Mouse (Mus musculus) kidney, postnatal 10 days (tissue): ENCODE results near the gene Tas2r119.
"Not testable (repeated sequence)": the region's sequence is repeated elsewhere in the genome, so short reads cannot be mapped to it uniquely, and the experiment has no call there.

Source experiments
- DNase-seq: peaks from one replicate; pipeline ENCODE4 v3.0.0; 2021; ENCODE audit warnings: mixed read lengths

The Tas2r119 gene

DNA sequence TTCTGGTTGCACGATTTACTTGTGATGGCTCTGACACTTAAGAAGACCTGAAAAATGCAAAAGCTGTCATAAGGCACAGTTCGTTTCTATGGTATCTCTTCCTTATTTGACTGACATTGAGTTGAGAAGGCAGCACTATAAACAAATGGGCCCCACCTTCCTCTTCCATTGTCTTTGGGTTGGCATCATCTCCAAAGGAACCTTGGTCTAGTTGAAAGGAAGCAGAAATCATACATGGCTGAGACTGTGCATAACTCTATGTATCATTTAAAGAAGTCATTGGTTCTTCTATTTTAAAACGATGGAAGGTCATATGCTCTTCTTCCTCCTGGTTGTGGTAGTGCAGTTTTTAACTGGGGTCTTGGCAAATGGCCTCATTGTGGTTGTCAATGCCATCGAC lies at the start of gene Tas2r119:
TSS of gene Tas2r119 (plus strand) at position 301 of the 400 bp plus-strand sequence.
- no peak for DNase-seq

DNA sequence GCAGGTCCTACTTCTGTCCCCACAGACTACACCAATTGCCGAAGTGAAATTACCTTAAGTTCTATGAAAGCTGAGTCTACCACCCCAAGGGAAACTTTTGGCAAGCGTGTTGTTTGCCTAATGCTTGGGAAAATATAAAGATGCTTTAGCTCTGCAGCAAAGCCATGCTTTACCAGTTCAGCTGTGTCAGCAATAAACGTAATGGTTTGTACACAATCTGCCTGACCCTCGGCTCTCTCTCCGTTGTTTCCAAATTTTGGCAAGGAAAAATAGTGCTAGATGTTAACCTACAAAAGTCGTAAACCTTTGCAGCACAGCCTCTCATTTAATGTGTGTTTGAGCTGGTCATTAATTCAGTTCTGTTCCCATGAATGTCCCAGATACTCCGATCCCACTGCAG lies 44.8 kb upstream of the Tas2r119 start:
- no peak for DNase-seq

DNA sequence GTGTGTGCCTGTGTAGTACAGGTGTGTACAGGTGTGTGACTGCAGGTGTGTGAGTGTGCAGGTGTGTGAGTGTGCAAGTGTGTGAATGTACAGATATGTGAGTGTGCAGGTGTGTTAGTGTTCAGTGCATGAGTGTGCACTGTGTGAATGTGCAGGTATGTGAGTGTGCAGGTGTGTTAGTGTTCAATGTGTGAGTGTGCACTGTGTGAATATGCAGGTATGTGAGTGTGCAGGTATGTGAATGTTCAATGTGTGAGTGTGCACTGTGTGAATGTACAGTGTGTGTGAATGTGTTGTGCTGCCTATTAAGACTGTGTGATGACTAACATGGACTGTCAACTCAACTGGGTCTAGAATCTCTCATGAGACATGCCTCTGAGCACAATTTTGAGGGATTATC lies 35.4 kb upstream of the Tas2r119 start:
- DNase-seq = no peak

DNA sequence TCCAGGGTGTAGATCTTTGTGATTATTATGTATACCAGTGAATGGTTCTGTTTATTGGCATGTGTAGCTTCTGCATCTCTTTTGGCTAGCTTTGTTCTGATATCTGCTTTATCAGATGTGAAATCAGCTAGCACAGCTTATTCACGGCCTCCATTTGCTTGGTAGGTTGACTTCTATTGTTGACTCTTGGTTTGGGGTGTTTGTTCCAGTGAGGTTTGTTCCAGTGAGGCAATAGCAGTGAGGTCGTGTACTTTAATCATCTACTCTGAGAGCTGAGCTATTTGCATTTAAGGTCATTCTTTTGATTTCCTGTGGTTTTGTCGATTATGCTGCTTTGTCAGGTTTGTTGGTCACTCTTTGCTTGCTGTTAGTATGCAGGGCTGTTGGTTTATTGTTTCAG lies 32.8 kb upstream of the Tas2r119 start:
- DNase-seq = no peak

DNA sequence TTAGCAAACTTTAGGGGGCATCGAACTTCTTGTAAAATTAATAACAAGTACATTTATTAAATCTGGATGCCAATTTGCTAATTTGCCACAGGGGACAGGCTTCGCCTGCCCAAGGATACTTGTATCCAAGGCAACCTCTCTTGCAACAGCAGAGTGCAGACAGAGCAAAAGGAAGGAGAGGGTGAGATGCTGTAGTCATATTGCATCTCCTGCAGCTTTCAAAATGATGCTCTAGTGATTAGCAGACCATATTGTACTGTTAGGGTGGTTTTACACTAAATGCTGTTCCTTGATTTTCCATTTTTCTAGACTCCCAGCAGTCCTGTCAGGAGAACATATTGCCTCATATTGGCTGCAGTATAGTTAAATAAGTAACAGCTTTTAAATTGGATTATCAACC lies 23.7 kb upstream of the Tas2r119 start:
- no peak for DNase-seq

DNA sequence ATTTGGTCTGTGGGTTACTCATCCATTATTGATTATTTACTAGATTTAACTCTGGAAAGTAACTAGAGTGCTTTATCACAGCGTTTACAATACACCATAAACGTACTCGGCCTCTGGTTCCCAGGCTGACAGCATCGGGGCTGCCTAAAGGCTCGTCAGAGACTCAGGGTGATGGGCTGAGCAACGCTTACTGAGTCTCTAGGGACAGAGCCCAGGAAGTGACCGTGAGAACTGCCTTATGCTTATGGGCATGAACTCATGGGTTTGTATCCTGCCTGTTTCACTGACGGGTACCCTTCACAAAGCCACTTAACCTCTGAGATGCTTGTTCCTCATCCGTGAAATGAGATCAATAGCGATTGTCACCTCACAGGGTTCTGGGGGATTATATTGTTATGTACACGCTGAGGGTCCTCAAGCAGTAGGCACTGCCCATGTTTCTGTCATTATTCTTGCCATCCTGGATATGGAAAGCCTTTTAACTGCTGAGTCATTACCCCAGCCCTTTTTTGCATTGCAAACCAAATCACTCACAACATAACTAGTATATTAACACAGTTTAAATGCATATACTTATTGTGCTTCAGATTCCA lies 23.1 kb upstream of the Tas2r119 start:
- DNase-seq = no peak

DNA sequence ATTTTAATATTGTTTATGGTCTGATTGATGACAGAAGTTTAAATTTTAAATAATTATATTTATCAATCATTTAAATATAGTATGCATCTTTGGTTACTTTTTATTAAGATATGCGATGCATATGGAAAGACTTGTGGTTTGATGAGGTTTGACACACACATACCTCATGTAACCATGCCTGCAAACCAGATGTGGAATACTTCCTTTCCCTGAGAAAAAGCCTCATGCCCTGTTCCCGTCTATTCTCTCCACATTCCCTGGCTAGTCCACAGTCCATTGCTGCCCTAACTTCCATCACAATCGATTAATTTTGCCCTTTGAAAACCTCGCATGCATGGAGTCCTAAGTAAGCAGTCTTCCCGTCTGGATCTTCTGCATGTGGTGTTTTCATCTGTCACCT lies 21.0 kb upstream of the Tas2r119 start:
- DNase-seq = no peak

DNA sequence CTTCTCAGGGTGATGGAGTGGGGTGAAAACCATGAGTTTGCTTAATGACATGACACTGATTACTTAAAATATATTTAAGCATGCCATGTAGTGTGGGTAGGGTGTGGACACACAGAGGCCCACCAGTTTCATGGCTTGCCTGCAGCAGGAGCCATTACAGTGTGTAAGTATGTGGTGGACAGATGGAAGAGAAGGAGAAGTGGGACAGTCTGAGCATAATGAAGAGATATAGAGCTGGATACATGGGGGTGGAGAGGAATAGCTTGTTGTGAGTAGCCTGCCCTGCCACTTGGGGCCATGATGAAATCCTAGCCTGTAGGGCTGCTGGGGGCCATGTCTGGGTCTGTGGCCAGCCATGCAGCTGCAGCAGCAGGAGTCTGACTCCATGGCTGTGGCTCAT lies 16.8 kb upstream of the Tas2r119 start:
- DNase-seq = no peak

DNA sequence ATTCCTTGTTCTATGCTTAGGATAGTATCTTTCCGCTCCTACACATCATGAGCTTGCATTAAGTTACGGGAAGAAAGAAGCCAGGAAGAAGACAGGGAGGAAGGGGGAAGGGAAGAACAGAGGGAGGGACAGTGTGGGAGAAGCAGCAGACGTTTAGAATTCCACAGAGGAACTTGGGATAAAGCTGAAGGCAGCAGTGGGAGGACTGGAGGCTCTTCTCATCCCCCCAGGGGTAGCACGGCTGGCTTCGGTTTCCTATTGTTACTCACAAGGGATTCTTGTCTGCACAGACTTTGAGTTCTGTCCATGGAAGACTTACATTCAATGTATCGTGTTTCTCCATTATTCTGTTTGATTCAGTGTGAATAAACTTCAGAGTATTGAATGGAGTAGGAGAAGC lies 5.3 kb upstream of the Tas2r119 start:
- no peak for DNase-seq

DNA sequence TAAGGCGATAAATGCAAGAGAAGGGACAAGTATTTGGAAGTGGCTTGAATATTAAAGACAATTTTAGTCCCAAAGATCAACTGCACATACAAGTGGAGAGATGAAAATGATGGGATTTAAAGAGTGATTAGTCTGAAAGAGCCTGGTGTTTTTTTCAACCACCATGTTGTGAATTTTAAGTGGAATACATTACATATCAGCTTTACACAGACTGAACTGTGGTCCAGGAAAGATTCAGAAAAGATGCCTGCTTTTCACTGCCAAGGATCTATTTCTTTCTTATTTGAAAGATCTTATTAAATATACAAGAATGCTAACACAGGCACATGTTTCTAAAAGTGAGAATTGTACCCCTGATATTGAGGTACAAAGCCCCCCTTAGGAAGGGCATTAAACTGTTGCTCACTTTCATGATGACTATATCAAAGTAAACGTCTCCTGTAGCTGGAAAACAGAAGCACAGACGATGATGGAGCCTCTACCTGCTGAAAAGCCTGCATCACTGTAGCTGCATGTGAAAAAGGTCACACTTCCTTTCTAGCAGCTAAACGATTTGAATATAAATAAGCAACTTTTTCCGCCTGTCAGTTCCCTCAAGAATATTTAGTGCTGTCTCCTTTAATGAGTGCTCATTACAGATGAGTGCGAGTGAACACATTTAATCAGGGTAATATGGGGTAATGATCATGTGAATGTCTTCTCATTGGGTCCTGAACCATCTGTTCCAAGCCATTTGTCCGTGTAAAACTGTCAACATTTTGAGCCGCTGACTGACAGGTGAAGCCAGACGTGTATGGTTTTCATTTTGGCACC lies 4.7 kb upstream of the Tas2r119 start:
- no peak for DNase-seq

DNA sequence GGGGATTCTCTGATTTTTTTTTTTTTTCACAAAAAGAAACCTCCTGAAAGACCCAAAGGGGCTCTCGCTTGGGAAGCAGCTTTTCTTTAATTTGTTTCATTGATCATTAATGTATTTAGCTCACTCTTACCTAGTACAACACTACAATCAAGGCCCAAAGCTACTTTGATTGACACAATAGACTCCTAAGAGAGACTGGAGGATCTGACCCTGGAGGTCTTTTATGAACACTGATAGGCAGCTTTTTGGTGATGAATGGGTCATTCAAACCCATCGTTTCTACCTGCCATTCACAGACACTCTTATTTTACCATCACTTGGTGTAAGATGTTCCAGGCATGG lies 4.1 kb upstream of the Tas2r119 start:
- no peak for DNase-seq

DNA sequence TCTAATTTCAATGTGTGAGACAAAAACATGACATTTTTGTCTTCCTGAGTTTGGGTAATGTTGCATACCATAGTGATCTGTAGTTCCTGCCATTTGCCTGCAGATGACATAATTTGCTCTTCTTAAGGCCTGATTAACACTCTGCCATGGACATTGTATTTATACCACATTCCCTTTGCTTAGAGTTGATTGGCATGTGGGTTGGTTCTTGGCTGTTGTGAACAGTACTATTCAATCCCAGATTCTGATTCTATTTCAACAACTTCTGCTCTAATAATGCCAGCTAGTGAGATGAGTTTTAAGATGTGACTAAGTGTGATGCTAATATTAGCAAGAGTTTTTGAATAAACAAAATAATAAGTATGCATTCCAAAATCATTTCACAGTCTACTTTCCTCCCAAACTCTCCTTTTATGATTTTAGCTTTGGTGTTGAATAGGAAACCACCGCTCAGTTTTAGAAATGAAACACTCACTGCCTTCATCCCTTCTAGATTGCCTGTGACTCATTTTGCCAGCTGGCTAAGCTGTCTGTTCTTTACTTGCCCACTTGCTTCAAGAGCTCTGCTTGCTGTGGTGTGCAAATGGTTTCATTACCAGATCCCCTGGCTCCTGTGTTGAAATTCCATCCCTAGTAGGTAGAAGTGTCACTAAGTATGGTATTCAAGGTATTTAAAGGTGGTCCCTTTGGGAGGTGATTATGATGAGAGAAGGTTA lies 3.1 kb downstream of the Tas2r119 start:
- DNase-seq = no peak

DNA sequence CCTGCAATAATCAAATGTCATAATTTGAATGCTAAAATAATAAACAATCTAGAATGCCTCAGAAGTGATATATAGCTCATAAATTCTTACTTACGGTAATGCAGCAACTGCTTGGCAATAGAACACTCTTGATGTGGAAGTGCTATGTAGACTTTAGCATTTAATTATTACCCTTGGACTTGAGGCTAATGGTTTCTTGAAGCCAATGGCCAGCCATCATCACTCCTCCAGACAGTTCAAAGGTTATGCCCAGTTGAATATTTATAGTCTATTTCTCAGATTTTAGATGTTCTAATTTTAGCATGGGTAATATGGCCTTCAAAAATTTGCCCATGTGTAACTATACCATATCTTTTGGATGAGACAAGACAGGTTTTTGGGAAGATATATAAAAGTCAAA lies 4.9 kb downstream of the Tas2r119 start:
- no peak for DNase-seq

DNA sequence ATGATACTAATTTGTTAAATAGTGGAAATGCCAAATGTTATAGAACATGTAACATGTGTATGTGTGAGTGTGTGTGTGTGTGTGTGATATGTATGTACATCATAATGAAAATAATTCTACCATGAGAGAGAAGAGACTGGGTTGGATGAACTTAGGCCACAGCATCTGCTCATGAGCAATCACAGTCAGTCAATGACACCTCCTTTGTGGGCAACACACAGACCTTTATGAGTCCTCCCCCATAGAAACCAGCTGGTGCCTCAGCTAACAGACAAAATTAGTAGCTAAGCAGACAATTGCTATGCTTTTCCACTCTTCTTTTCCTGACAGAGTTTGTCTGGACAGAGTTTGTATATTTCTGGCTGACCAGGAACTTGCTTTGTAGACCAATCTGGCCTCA lies 7.9 kb downstream of the Tas2r119 start:
- DNase-seq = no peak

DNA sequence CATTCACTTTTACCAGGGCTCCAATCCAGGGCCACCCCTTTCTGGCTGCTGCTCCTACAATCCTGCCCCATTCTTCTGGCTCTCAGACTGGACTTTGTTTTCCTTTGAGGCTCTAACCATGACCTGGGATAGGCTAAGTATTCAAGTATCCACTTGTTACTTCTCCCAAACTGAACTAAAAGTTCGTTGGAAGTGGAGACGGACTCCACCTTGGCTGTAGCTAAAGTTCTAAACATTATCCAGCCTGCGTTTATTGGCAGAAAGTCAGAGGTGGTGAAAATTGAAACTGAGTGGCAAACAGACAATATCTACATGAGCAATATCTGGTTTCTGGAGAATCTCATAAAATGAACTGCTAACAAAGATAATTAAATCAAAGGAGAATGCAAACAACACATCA lies 12.8 kb downstream of the Tas2r119 start:
- DNase-seq = no peak

DNA sequence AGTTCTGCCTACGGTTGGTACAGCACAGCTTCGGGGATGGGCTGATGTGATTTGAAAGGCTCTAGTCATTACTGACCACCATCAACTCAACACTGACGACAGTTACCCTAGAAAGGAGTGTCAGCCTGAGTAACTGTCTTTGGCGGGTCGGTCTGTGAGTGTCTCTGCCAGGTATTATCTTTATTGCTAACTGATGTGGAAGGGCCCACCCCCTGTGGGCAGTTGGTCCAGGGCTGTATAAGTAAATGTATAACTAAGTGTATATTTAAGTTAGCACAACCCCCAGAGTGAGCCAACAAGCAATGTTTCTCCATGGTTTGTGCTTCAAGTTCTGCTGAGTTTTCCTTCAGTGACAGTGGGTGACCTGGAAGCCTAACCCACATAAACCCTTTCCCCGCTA lies 13.3 kb downstream of the Tas2r119 start:
- no peak for DNase-seq

DNA sequence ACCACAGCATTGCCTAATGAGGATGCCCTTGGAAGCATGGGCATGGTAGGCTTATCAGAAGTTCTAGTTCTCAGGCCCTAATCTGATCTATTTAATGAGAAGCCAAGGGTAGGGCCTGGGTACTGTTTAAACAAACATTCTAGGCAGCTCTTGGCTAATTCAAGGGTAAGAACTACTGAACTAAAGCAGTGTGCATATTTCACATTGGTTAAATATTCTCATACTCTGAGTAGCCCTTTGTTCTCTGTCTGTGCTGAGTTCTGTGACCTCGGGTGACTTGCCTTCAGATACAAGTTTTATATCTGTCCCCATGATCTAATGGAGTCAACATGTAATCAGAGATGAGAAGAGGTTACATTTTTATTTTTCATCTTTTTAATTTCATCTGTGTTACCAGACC lies 15.9 kb downstream of the Tas2r119 start:
- peak; percentile 24 for DNase-seq

DNA sequence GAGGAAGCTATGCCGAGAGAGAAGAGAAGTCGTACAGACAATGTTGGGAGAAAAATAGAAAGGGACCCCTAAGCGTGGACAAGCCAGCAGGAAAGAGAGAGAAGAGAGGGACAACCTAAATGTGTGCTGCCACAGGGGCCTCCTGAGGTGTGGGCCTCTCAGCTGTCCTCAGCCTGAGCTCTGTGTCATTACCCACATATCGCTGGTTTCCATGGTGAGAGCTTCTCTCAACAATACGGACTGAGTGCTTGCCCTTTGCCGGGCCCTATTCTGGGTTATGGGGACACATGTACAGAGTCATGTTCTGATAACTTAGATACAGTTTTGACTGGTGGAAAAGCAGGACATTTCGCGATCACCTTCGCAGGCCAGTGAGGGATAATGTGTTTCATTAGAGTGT lies 21.0 kb downstream of the Tas2r119 start:
- DNase-seq = no peak

DNA sequence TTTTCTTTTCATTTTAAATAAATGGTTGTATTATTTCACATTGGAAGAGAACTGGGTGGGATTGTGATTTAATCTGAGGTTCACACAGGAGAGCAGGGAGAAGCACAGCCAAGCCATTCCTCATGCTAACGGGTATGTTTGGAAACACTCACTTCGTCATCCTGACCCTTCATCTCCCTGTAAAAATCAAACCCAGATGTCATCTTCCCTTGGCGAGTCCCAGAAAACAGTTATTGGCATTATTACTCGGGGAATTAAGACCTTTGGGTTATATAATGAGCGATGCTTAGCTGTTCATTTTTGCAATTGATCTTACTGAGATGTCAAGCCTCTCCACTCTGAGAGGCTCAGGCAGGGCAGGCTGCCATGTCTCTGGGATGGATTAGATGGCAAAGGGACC lies 21.5 kb downstream of the Tas2r119 start:
- no peak for DNase-seq

DNA sequence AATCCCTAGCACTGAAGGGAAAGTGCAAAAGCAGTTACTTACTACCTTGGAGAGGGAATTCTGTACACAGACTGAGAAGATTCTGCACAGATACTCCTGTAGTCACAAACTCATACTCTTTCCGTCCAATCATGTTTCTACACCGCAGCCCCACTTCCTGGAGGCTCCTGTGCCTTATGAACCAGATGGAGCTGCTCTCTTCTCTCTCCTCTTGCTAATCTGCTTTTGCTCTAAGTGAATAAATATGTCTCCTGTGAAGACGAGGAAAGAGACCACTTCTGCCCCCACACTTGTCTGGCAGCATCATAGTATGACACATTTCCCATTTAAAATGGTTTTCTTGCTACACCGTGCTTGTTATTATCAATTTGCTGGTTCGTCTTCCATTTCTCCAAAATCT lies 26.2 kb downstream of the Tas2r119 start:
- DNase-seq = no peak

DNA sequence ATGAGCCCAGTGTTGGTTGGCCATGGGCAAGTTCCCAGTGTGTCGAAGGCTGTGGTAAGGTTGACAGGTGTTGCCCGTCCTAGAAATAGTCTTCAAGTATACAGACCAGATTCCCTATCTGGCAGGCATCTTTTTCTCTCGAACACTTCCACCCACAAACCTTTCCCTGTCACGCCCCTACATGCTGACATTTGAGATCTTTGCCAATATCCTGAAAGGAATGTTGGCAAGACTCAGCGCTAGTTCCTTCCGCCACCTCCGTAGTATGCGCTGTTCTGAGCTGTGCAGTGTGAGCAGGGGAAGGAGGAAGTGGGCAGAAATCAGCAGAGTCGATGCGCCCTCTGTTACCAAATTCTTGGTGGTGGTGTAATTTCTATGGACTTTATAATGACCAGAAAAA lies 27.8 kb downstream of the Tas2r119 start:
- DNase-seq = no peak

DNA sequence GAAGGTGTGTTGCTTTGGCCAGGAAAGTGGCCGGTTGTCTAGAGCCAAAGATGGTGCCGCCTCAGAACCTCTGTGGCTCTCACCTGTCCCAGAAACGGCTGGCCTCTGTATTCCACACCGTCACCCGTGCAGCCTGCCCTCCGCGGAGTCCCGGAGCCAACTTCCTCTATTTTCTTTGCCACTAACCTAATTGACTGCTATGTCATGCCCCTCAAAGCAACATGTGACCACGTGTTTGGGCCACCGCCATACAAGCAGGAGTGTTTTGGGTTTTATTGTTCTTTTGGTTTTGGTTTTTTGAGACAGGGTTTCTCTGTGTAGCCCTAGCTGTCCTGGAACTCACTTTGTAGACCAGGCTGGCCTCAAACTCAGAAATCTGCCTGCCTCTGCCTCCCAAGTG lies 37.6 kb downstream of the Tas2r119 start:
- not testable (repeated sequence) for DNase-seq

DNA sequence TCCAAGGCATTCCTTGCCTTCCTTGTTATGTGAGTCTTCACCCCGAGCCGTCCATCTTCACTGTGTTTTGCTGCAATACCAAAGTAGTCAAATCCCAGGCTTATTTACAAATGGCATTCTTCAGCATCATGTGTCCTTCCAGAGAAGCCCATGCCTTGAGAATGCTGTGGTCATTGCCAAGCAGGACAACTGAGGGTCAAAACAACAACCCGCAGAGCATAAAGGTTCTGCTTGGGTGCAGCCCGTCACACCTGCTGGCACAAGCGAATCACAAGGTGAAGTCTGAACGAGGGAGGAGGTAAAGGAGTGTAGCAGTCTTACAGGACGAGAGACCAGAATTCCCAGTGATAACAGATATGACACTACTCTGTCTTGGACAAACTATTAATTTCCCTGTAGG lies 45.9 kb downstream of the Tas2r119 start:
- peak; percentile 61 for DNase-seq

DNA sequence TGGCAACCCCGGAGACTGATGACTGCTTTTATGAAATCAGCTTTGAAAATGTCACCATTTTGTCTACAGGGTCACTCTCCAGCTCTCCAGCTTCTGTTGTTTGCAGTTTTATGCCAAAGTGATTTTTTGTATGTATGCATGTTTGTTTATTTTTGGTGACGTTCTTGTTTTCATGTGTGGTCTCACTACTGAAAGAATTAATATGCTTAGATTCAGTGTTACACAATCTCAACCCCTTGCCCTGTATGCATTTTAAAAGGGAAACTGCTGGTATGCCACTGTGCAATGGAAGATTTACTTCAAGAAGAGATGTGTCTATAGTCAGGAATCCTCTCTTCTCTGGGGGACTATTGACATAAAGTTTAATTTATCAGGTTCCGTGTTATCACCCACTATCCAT lies 48.3 kb downstream of the Tas2r119 start:
- DNase-seq = no peak
